Mouse (Mus musculus): Measurements from ENCODE around the gene Nfrkb.

Nfrkb gene

GRCm38 (mm10) chr9:31430011-31430410, 44.0 kb downstream of the Nfrkb start:
- no peak for DNase-seq

DNA sequence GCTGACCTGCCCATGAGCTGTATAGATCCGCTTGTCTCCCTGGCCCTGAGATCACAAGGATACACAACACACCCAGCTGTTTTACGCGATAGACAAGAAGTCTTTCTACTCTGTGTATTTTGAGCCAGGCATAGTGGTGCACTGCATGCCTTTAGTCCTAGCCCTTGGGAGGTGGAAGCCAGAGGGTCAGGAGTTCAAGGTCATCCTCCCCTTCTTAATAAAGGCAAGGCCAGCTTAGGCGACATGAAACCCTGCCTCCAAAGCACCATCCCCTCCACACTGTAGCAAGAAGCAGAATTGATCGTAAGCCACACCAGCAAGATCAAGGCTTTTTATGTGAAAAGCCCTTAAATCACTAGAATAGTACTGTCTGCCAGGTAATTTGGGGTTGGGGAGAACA, 45.8 kb downstream of the Nfrkb start:
- no peak for DNase-seq

- no peak for DNase-seq
These were observed 46.5 kb downstream of the Nfrkb start for GRCm38 (mm10) chr9:31432336-31432975.

GRCm38 (mm10) chr9:31433431-31433830, 47.4 kb downstream of the Nfrkb start:
- DNase-seq = no peak

DNA sequence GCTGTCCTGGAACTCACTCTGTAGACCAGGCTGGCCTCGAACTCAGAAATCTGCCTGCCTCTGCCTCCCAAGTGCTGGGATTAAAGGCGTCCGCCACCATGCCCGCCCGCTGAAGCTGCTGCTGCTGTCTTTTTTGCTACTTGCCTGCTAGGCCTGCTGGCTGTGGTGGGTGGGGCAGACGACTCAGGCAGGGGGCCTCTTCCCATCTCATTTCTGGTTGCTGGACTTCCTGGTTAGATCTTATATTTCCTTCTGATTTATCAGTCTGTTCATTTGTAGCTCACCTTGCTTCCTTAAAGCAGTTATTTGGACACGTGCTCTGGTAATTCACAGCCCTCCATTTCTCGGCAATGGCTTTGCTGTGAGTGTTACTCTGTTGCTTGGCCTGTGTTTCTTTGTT, 49.4 kb downstream of the Nfrkb start:
- DNase-seq = no peak

GRCm38 (mm10) chr9:31437861-31438260, 51.9 kb downstream of the Nfrkb start:
- no peak for DNase-seq

GRCm38 (mm10) chr9:31438834-31439233, 52.8 kb downstream of the Nfrkb start:
- no peak for DNase-seq

DNA sequence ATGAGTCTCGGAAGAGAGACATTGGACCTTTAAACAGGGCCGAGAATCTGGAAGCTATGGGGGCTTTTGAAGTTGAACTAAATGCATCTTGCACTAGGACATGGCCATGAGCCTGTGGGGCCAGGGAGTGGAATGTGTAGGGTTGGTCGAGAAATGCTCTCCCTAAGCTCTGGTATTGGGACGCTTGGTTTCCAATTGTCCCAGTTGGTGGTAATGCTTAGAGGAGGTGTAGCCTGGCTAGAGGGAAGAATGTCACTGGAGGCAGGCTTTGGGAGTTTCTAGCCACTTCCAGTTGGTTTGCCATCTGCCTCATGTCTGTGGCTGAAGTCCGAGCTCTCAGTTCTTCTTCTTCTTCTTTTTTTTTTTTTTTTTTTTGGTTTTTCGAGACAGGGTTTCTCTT, 53.3 kb downstream of the Nfrkb start:
- no peak for DNase-seq

- no peak for DNase-seq
These were observed 54.4 kb downstream of the Nfrkb start for GRCm38 (mm10) chr9:31440366-31440765.

DNA sequence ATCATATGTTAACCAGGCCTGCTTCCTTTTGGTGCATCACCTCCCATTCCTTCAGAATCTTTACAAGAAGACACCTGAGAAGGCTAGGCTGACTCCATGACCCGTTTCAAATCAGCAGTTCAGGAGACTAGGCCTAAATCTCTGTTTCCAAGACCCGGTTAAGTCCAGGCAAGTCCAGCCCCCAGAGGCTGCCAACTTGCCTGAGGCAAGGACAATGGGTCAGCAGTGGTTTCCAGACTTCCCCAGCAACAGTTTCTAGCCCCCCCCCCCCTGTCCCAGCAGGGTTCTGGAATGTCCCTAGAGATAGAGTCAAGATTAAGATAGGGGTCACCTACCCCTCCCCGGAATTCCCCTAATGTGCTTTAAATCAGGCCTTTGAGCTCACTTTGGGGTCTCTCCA, 55.5 kb downstream of the Nfrkb start:
- no peak for DNase-seq

- DNase-seq = no peak
These were observed 58.2 kb downstream of the Nfrkb start for GRCm38 (mm10) chr9:31444236-31444635.

DNA sequence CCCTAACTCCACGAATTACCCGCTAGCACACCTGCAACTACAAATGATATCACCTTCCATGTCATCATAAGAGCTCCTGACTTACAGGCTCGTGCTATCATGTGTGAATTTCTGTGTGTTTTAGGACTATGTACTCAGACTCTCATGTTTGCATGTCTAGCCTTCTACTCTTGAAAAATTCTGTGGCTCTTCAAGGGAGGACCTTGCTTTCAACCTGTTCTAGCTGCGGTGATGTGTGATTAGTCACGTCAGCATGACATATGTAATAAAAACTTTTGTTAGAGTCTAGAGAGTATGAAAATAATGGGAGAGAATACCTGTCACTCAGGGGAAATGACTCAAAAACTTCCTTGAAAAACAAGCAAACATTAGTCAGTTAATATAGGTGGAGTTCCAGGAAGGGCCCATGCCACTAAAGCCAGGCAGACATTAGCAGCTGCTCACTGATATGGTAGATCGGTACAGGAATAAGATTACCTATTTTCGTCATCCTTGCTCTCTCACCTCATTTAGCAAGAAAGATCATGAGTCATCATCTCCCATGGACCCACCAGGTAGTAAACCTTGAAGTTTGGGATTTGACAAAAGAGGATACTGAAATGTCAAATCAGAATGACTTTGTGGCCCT, 63.3 kb downstream of the Nfrkb start:
- DNase-seq = no peak

- no peak for DNase-seq
These were observed 66.2 kb downstream of the Nfrkb start for GRCm38 (mm10) chr9:31452166-31452565.

- DNase-seq = no peak
These were observed 68.4 kb downstream of the Nfrkb start for GRCm38 (mm10) chr9:31454356-31454755.

GRCm38 (mm10) chr9:31463190-31463589, 77.2 kb downstream of the Nfrkb start:
- DNase-seq = no peak

DNA sequence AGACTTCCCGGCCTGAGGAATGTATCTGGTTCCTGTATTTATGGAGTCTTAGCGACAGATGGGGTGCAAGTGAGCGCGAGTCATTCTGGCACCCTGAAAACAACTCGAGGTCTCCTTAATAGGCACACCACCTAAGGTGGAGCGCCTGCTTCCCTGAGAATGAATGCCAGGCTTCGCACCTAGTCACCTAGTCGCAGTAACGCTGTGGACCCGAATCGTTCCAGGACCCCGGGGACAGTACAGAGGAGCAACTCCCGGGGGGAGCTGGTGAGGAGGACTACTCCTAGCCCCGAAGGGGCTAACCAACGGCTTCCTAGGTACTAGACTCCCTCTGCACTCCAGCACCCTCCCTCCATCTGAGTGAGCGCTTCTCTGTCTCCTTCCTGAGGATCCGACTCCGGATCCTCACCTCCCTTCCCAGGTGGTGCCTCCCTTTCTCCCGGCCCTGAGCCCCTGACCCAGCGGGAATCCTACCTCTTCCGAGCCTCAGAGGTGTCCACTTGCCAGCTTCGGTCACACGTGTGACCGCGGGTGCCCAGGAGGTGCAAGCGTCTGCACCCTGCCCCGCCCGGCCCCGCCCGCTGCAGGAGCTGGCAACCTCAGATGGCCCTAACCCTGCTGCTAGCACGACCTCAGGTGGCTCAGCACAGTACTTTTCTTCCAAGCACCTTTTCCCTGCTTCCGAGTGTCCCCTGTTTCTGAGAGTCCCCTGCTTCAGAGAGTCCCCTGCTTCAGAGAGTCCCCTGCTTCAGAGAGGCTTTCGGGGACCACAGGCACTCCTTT, 77.9 kb downstream of the Nfrkb start, which contains the start of gene Tmem45b:
TSS of gene Tmem45b (minus strand) at position 771 of the 783 bp plus-strand sequence.
- DNase-seq = no peak

All from retina, postnatal 1 day (tissue).